Mouse (Mus musculus): ENCODE measurements around the gene Tfr2. TPM values are rescaled to one million over a fixed set of nuclear protein-coding genes. Genes with fewer than 3 reads are reported as not detected.
A peak's percentile ranks its signal among the peaks of the same experiment; 100 is the strongest.
"Not testable (repeated sequence)": the region's sequence is repeated elsewhere in the genome, so short reads cannot be mapped to it uniquely, and the experiment has no call there.

Tfr2 gene
- polyA plus RNA-seq, 1 experiment = 0.52 TPM

DNA sequence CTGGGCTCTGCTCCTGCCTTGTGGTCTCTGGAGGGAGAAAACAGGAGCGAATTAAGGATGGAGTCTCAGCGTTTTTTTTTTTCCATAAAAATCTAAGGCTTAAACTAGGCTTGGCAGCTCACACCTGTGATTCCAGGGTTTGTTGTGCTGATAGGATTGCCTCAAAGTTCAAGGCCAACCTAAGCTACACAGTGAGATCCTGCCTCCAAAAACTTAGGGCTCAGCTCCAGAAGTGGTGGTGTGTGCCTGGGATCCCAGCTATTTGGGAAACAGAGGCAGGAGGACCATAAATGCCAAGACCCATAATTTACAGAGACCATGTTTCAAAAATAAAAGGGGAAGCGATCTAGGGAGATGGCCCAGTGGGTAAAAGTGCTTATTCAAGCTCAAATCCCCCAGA, 39.7 kb downstream of the Tfr2 start:
- WGBS = 69% methylated on average over 3 of the region's 3 CpGs
- no peak overlapping the region for H3K4me3 ChIP-seq (ENCODE audit: low read depth, low read length)
- no peak overlapping the region for H3K27ac ChIP-seq (ENCODE audit: insufficient read depth, low read depth, low read length)
- TF ChIP-seq POLR2A (IDR thresholded peaks at IDR 0.05; ENCODE audit: low read depth, low read length) = no peak
- TF ChIP-seq CTCF (IDR thresholded peaks at IDR 0.05; ENCODE audit: extremely low read depth, insufficient read length, insufficient replicate concordance, low read depth, low read length) = no peak
- H3K4me1 ChIP-seq (ENCODE audit: control insufficient read depth, insufficient read depth, insufficient read length, low read length) = peaks cover 16% of the 10 kb centered on the region
- H3K27me3 ChIP-seq (ENCODE audit: control insufficient read depth, insufficient read depth, low read length) = no peaks in the 10 kb centered on the region
- peaks cover 8% of the 10 kb centered on the region; the same call in 1 of the 2 replicates for H3K36me3 ChIP-seq (ENCODE audit: control insufficient read depth, insufficient read depth, low read length)

DNA sequence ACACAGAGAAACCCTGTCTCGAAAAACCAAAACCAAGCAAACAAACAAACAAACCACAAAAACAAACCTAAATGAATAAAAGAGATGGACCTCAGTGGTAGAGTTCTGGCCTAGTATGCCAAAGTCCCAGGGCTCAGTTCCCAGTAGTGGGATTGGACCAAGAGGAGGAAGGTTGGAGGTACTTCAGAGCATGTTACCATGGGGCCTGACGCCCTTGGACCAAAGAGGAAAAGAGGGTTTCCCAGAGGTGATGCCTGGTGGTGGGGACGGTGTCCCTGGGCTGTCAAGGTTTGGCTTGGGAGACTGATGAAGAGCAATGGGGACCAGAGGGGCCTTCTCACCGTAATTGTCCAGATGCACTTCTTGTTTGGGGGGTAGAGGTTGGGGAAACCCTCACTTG, 40.4 kb downstream of the Tfr2 start:
- whole genome bisulfite sequencing = 76% methylated on average over 4 of the region's 4 CpGs
- TF ChIP-seq CTCF (IDR thresholded peaks at IDR 0.05; ENCODE audit: extremely low read depth, insufficient read length, insufficient replicate concordance, low read depth, low read length) (no peak), POLR2A (IDR thresholded peaks at IDR 0.05; ENCODE audit: low read depth, low read length) (no peak)
- H3K36me3 ChIP-seq (ENCODE audit: control insufficient read depth, insufficient read depth, low read length) = peaks cover 8% of the 10 kb centered on the region; the same call in 1 of the 2 replicates
- peak overlapping the region; percentile 47 for H3K4me3 ChIP-seq (ENCODE audit: low read depth, low read length)
- H3K27me3 ChIP-seq (ENCODE audit: control insufficient read depth, insufficient read depth, low read length) = no peaks in the 10 kb centered on the region
- H3K4me1 ChIP-seq (ENCODE audit: control insufficient read depth, insufficient read depth, insufficient read length, low read length) = peaks cover 16% of the 10 kb centered on the region
- no peak overlapping the region; the same call in 1 of the 2 replicates for H3K27ac ChIP-seq (ENCODE audit: insufficient read depth, low read depth, low read length)

DNA sequence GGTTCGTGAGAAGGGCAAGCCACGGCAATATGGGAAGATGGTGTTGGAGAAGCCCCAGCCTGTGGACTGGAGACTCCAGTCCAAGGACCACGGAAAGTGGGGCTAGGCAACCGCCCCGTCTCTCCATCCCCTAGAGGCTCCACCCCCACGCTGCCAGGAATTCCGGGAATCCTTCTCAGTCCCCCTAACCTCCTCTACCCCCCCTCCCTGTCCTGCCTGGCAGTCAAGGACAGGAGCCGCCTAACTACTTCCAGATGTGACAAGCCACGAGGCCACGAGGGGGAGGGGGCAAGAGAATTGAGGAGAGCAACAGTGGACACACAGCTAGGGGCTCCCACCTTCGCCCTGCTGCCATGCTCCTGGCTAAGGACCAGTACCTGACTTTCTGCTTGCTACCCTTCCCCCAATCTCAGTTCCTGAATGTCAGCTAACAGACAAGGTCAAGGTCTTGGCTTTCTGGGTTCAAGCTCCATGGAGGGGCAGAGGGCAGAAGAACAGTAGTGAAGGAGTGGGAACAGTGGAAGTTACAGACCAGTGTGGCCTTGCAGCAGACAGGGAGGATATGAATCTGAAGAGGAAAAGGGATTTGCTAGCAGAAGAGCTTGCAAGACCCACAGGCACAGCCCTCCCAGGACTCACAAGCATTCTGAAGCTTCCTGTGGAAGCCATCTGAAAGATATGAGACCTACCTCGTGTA, 41.1 kb downstream of the Tfr2 start:
- H3K27ac ChIP-seq (ENCODE audit: insufficient read depth, low read depth, low read length) = peak overlapping the region; percentile 27
- H3K27me3 ChIP-seq (ENCODE audit: control insufficient read depth, insufficient read depth, low read length) = no peaks in the 10 kb centered on the region
- no peak for TF ChIP-seq CTCF (IDR thresholded peaks at IDR 0.05; ENCODE audit: extremely low read depth, insufficient read length, insufficient replicate concordance, low read depth, low read length)
- TF ChIP-seq POLR2A (IDR thresholded peaks at IDR 0.05; ENCODE audit: low read depth, low read length) = no peak
- 45% methylated on average over 12 of the region's 12 CpGs for WGBS
- peaks cover 6% of the 10 kb centered on the region; the same call in 1 of the 2 replicates for H3K36me3 ChIP-seq (ENCODE audit: control insufficient read depth, insufficient read depth, low read length)
- peak overlapping the region; percentile 47 for H3K4me3 ChIP-seq (ENCODE audit: low read depth, low read length)
- peaks cover 16% of the 10 kb centered on the region for H3K4me1 ChIP-seq (ENCODE audit: control insufficient read depth, insufficient read depth, insufficient read length, low read length)

DNA sequence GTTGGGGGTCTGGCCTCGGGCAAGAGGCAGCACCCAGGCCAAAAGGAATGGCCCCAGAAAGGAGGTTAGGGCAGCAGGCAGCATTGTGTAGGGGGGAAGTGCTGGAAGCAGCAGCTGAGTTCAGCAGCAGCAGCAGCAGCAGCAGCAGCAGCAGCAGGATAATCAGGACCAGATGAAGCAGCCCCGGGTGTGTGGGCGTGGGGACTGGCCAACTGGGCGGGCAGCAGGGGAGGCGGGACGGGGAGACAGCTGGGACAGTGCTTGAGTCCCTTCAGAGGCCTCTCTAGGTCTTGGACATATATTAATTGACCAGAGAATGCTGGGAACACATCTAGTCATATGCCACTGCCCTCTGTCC, 41.6 kb downstream of the Tfr2 start:
- TF ChIP-seq POLR2A (IDR thresholded peaks at IDR 0.05; ENCODE audit: low read depth, low read length) = no peak
- TF ChIP-seq CTCF (IDR thresholded peaks at IDR 0.05; ENCODE audit: extremely low read depth, insufficient read length, insufficient replicate concordance, low read depth, low read length) = no peak
- peak overlapping the region; percentile 47 for H3K4me3 ChIP-seq (ENCODE audit: low read depth, low read length)
- WGBS = 50% methylated on average over 6 of the region's 6 CpGs
- H3K27ac ChIP-seq (ENCODE audit: insufficient read depth, low read depth, low read length) = peak overlapping the region; percentile 27; the same call in 1 of the 2 replicates
- no peaks in the 10 kb centered on the region for H3K27me3 ChIP-seq (ENCODE audit: control insufficient read depth, insufficient read depth, low read length)
- H3K36me3 ChIP-seq (ENCODE audit: control insufficient read depth, insufficient read depth, low read length) = peaks cover 6% of the 10 kb centered on the region; the same call in 1 of the 2 replicates
- H3K4me1 ChIP-seq (ENCODE audit: control insufficient read depth, insufficient read depth, insufficient read length, low read length) = peaks cover 16% of the 10 kb centered on the region

DNA sequence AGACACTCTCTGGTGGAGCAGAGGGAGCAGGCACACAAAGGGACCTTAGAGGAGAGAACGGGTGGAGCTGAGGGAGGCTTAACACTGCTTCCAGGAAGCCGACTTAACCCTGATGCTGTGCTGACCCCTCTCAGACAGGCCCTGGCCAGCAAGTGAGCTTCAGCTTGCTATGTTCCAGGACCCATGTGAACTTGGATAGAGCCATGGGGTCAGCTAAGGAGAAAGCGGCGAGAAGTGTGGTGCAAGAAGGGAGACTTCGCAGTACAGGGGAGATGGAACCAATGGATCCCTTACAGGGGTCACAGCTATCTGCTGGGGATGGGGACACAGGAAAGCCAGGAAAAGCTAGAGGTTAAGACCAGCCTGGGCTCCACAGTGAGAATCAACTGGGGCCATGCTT, 43.4 kb downstream of the Tfr2 start:
- Histone ChIP-seq H3K27ac (ENCODE audit: insufficient read depth, low read depth, low read length) (no peak overlapping the region), H3K27me3 (ENCODE audit: control insufficient read depth, insufficient read depth, low read length) (no peaks in the 10 kb centered on the region), H3K4me3 (ENCODE audit: low read depth, low read length) (no peak overlapping the region), H3K36me3 (ENCODE audit: control insufficient read depth, insufficient read depth, low read length) (no peaks in the 10 kb centered on the region), H3K4me1 (ENCODE audit: control insufficient read depth, insufficient read depth, insufficient read length, low read length) (peaks cover 16% of the 10 kb centered on the region)
- 85% methylated on average over 5 of the region's 5 CpGs for whole genome bisulfite sequencing
- TF ChIP-seq POLR2A (IDR thresholded peaks at IDR 0.05; ENCODE audit: low read depth, low read length) = no peak
- TF ChIP-seq CTCF (IDR thresholded peaks at IDR 0.05; ENCODE audit: extremely low read depth, insufficient read length, insufficient replicate concordance, low read depth, low read length) = no peak

DNA sequence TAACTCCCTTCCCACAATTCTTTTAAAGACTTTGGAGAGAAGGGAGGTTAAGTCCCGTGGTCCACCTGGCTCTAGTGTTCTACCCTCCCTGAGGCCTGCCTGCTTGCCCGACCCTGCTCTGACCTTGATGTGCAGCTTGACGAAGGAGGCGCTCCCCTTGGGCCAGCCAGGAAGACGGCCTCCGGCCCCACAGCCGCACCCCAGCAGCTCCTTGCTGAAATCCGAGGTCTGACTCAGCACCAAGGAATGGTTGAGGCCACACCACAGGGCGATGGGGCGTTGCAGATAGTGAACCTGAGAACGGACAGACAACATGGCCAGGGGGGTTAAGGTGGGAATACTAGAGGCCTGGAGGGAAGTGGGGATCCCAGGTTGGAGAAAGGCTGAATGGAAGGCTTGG, 43.9 kb downstream of the Tfr2 start, which contains the start of gene Pcolce:
Pcolce (minus strand) TSS at position 235 of the 400 bp plus-strand sequence.
- Histone ChIP-seq H3K4me3 (ENCODE audit: low read depth, low read length) (no peak within 1 kb of the TSS), H3K4me1 (ENCODE audit: control insufficient read depth, insufficient read depth, insufficient read length, low read length) (peaks cover 16% of the 10 kb centered on the region), H3K36me3 (ENCODE audit: control insufficient read depth, insufficient read depth, low read length) (no peaks in the 10 kb centered on the region), H3K27ac (ENCODE audit: insufficient read depth, low read depth, low read length) (no peak within 1 kb of the TSS), H3K27me3 (ENCODE audit: control insufficient read depth, insufficient read depth, low read length) (no peaks in the 10 kb centered on the region)
- WGBS = 29% methylated on average over 11 of the region's 11 CpGs
- TF ChIP-seq POLR2A (IDR thresholded peaks at IDR 0.05; ENCODE audit: low read depth, low read length) (no peak), CTCF (IDR thresholded peaks at IDR 0.05; ENCODE audit: extremely low read depth, insufficient read length, insufficient replicate concordance, low read depth, low read length) (no peak)

DNA sequence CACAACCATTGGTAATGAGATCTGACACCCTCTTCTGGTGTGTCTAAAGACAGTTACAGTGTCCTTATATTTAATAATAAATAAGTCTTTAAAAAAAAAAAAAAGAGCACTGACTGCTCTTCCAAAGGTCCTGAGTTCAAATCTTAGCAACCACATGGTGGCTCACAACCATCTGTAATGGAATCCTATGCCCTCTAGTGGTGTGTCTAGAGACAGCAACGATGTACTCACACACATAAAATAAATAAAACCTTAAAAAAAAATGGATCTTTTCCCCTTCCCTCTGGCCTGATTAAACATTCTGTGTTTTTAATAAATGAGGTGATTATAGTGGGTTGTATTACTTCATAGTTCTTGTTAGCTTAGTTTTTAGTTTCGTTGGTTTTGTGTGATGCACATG, 45.3 kb downstream of the Tfr2 start:
- not testable (repeated sequence) for H3K27ac ChIP-seq (ENCODE audit: insufficient read depth, low read depth, low read length); H3K4me3 ChIP-seq (ENCODE audit: low read depth, low read length); H3K36me3 ChIP-seq (ENCODE audit: control insufficient read depth, insufficient read depth, low read length); H3K27me3 ChIP-seq (ENCODE audit: control insufficient read depth, insufficient read depth, low read length)
- H3K4me1 ChIP-seq (ENCODE audit: control insufficient read depth, insufficient read depth, insufficient read length, low read length) = peaks cover 13% of the 10 kb centered on the region
- WGBS = 92% methylated on average over 2 of the region's 2 CpGs
